Mouse (Mus musculus) midbrain, embryonic 15.5 days (tissue): Measurements from ENCODE around the gene Amd1. TPM values are rescaled to one million over a fixed set of nuclear protein-coding genes. Genes with fewer than 3 reads are reported as not detected.

ENCODE experiments used
- ATAC-seq: fragments of 200-750 bp; cut with Nextera tagmentation; replicated peaks from 2 replicates; pipeline ENCODE4 v1.8.0; 2017; ENCODE audit warnings: moderate TSS enrichment
- H3K27ac ChIP-seq: fragments of 300-500 bp; sonication (generic); 2 replicates; pipeline ENCODE4 v1.5.1; 2015; ENCODE audit warnings: mild to moderate bottlenecking, inconsistent platforms
- H3K27me3 ChIP-seq: fragments of 300-500 bp; sonication (generic); replicated peaks from 2 replicates; pipeline ENCODE4 v1.6.1; 2015; ENCODE audit warnings: inconsistent platforms
- H3K36me3 ChIP-seq: fragments of 300-500 bp; sonication (generic); replicated peaks from 2 replicates; pipeline ENCODE4 v1.6.1; 2015; ENCODE audit warnings: inconsistent platforms
- H3K4me1 ChIP-seq: fragments of 300-500 bp; sonication (generic); 2 replicates; pipeline ENCODE4 v1.6.1; 2015; ENCODE audit warnings: inconsistent platforms
- H3K4me2 ChIP-seq: fragments of 300-500 bp; sonication (generic); 2 replicates; pipeline ENCODE4 v1.6.1; 2015; ENCODE audit warnings: inconsistent platforms, mild to moderate bottlenecking, moderate library complexity
- H3K4me3 ChIP-seq: fragments of 300-500 bp; sonication (generic); 2 replicates; pipeline ENCODE4 v1.5.1; 2015; ENCODE audit warnings: mild to moderate bottlenecking, inconsistent platforms
- H3K9ac ChIP-seq: fragments of 300-500 bp; sonication (generic); 2 replicates; pipeline ENCODE4 v1.6.1; 2015; ENCODE audit warnings: mild to moderate bottlenecking, inconsistent platforms
- H3K9me3 ChIP-seq: fragments of 300-500 bp; sonication (generic); 2 replicates; pipeline ENCODE4 v1.6.1; 2016; ENCODE audit warnings: inconsistent platforms
- WGBS: fragments of 180-500 bp; shearing (Covaris S2); methylation state at CpG from one replicate; pipeline ENCODE4 v1.1.7; 2015; ENCODE audit warnings: mixed read lengths; 5-methylcytosine and 5-hydroxymethylcytosine counted together
- polyA plus RNA-seq: library from polyadenylated mRNA; unstranded; fragments of >200 nt; fragmentation: Nextera tagmentation; extraction: Ambion mirVana; gene quantifications from 2 replicates; pipeline ENCODE4 v1.2.1, GENCODE M21; 2015

Amd1 gene
- polyA plus RNA-seq, result 37.1 and 42.1 TPM in 2 replicates

DNA sequence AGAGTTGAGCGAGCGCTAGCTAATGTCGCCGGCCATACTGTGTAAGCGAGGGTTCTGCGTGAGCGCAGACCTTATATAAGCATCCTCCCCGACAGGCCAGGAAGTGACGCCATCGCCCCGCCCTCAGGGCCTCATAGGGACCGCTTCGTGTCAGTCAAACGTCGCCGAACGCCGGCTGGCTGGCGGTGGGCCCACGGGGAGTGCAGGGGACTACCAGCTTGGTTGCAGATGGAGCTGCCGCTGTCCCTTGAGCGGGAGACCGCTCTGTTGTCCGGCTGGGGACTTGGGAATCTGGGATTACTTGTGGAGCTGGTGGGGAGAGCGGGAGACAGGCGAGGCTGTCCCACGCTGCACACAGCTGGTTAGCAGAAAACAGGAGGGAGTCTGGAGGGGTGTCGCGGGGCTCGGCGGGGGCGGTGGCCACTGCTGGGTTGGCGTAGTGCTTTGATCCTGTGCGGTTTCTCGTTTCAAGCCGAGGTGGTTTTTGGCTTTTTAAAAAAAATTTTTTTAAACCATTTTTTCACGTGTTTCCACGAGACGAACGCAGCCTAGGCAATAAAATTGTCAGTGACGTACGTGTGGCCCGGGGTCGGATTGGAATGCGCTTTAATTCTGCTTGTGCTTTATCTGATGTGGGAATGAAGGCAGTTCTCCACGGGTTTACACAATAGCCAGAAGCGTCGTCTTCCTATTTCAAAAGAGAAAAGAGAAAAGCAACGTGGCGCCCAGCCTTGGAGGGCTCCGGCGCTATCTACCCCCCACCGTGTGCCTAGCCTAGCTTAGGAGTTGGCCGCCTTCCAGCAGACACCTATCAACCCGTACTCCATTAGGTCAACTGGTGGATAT is at the start of gene Amd1:
Gene Amd1 (minus strand): TSS at position 47 of the 846 bp plus-strand sequence.
- ATAC-seq, result peak; percentile 98
- peak within 1 kb of the TSS; percentile 96 for H3K4me3 ChIP-seq
- under 1% methylated on average over 55 of the region's 55 CpGs for WGBS
- H3K9ac ChIP-seq, result peak within 1 kb of the TSS; percentile 81
- peak within 1 kb of the TSS; percentile 97 for H3K27ac ChIP-seq
- H3K9me3 ChIP-seq, result no peaks in the 10 kb centered on the region
- H3K4me1 ChIP-seq, result peaks cover 16% of the 10 kb centered on the region
- no peaks in the 10 kb centered on the region for H3K27me3 ChIP-seq
- peak within 1 kb of the TSS; percentile 59 for H3K4me2 ChIP-seq
- H3K36me3 ChIP-seq, result no peaks in the 10 kb centered on the region

- H3K27ac ChIP-seq, result no peak overlapping the region
- WGBS, result 46% methylated on average over 4 of the region's 4 CpGs
- H3K4me3 ChIP-seq, result peak overlapping the region; percentile 91
- ATAC-seq, result no peak
- no peak overlapping the region for H3K9ac ChIP-seq
- H3K9me3 ChIP-seq, result no peaks in the 10 kb centered on the region
- H3K27me3 ChIP-seq, result no peaks in the 10 kb centered on the region
- H3K36me3 ChIP-seq, result no peaks in the 10 kb centered on the region
- H3K4me2 ChIP-seq, result peak overlapping the region; percentile 68
- peaks cover 23% of the 10 kb centered on the region for H3K4me1 ChIP-seq
Measured at GRCm38 (mm10) chr10:40351156-40351555, 49.2 kb upstream of the Amd1 start.

DNA sequence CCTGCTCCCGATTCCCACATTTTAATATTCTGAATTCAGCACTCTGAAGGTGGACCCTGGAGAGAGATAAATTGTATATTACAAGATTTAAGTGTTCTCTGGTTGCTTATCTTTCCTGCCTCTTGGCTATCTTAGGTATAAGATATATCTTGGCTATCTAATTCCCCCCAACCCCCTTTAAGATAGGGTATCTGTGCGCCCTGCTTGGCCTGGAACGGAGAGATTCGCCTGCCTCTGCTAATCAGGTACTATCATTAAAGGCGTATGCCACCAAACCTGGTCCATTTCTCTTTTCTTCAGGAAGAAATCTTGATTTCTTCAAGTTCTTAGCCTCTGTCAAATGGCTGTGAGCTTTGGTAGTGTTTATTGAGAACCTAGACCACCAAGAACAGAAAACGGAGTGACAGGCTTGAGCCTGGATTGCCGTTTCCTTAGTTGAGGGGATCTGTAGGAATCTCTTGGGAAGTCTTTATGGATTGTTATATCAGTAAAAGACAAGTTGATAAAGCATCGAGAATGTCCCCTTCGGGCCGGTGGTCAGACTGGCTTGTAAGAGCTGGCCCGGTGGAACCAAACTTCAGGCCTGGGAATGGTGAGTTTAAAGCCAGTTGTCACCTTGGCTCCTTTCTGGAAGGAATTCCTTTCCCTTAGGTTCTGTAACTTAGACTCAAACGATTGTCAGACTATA is 48.4 kb upstream of the Amd1 start:
- peaks cover 23% of the 10 kb centered on the region for H3K4me1 ChIP-seq
- no peaks in the 10 kb centered on the region for H3K36me3 ChIP-seq
- no peak for ATAC-seq
- H3K9ac ChIP-seq, result peak overlapping the region; percentile 84
- H3K27me3 ChIP-seq, result no peaks in the 10 kb centered on the region
- H3K27ac ChIP-seq, result peak overlapping the region; percentile 95; the same call in 1 of the 2 replicates
- WGBS, result 55% methylated on average over 12 of the region's 12 CpGs
- peak overlapping the region; percentile 91 for H3K4me3 ChIP-seq
- H3K9me3 ChIP-seq, result no peaks in the 10 kb centered on the region
- H3K4me2 ChIP-seq, result peak overlapping the region; percentile 68

- peak overlapping the region; percentile 68 for H3K4me2 ChIP-seq
- no peaks in the 10 kb centered on the region for H3K27me3 ChIP-seq
- peak overlapping the region; percentile 95 for H3K27ac ChIP-seq
- peak; percentile 53 for ATAC-seq
- peak overlapping the region; percentile 91 for H3K4me3 ChIP-seq
- under 1% methylated on average over 58 of the region's 62 CpGs for WGBS
- H3K36me3 ChIP-seq, result no peaks in the 10 kb centered on the region
- H3K9me3 ChIP-seq, result no peaks in the 10 kb centered on the region
- H3K4me1 ChIP-seq, result peaks cover 23% of the 10 kb centered on the region
- peak overlapping the region; percentile 84 for H3K9ac ChIP-seq
Measured at GRCm38 (mm10) chr10:40349631-40350177, 47.7 kb upstream of the Amd1 start.

- WGBS, result under 1% methylated on average over 67 of the region's 76 CpGs
- Histone ChIP-seq H3K9me3 (no peaks in the 10 kb centered on the region), H3K36me3 (no peaks in the 10 kb centered on the region), H3K4me2 (peak overlapping the region; percentile 68), H3K9ac (peak overlapping the region; percentile 84), H3K27ac (peak overlapping the region; percentile 95), H3K4me3 (peak overlapping the region; percentile 91), H3K4me1 (peaks cover 23% of the 10 kb centered on the region), H3K27me3 (no peaks in the 10 kb centered on the region)
- ATAC-seq, result peak; percentile 99
Measured at GRCm38 (mm10) chr10:40348566-40349536, 46.9 kb upstream of the Amd1 start.

- Histone ChIP-seq H3K4me2 (peak overlapping the region; percentile 64; the same call in 1 of the 2 replicates), H3K4me3 (no peak overlapping the region), H3K27ac (no peak overlapping the region), H3K27me3 (no peaks in the 10 kb centered on the region), H3K36me3 (no peaks in the 10 kb centered on the region), H3K4me1 (peaks cover 23% of the 10 kb centered on the region), H3K9me3 (no peaks in the 10 kb centered on the region), H3K9ac (no peak overlapping the region)
- ATAC-seq, result no peak
- 76% methylated on average over 9 of the region's 9 CpGs for WGBS
Measured at GRCm38 (mm10) chr10:40347461-40347954, 45.5 kb upstream of the Amd1 start.

DNA sequence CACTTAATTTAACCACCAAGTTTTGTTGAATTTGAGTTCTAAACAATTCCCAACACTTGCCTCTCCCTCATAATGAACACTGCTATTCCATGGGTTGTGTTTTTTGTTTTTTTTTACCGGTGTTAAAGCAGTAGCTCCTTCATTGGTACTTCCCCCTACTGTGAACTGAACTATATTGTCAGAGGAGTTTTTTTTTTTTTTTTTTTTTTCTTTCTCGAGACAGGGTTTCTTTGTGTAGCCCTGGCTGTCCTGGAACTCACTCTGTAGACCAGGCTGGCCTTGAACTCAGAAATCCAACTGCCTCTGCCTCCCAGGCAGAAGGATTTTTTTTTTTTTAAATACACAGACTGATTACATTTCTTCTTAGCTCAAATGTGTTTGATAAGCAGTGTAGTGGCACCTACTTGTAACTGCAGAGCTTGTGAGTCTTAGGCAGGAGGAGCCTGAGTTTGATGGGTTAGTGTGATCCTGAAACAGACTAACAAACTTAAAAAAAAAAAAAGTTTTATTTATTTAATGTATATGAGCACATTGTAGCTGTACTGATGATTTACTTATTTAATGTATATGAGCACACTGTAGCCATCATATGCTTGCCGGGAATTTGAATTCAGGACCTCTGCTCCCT is 44.9 kb upstream of the Amd1 start:
- Histone ChIP-seq H3K4me2 (no peak overlapping the region), H3K36me3 (no peaks in the 10 kb centered on the region), H3K4me1 (peaks cover 23% of the 10 kb centered on the region), H3K27me3 (no peaks in the 10 kb centered on the region), H3K4me3 (no peak overlapping the region), H3K27ac (no peak overlapping the region), H3K9ac (no peak overlapping the region), H3K9me3 (no peaks in the 10 kb centered on the region)
- 85% methylated on average over 3 of the region's 3 CpGs for WGBS
- no peak for ATAC-seq

- Histone ChIP-seq H3K4me2 (no peak overlapping the region), H3K36me3 (no peaks in the 10 kb centered on the region), H3K9me3 (no peaks in the 10 kb centered on the region), H3K27ac (no peak overlapping the region), H3K9ac (no peak overlapping the region), H3K4me1 (no peaks in the 10 kb centered on the region), H3K27me3 (no peaks in the 10 kb centered on the region), H3K4me3 (no peak overlapping the region)
- WGBS, result 77% methylated on average over 4 of the region's 4 CpGs
- ATAC-seq, result no peak
Measured at GRCm38 (mm10) chr10:40342036-40342435, 40.0 kb upstream of the Amd1 start.

- no peak within 1 kb of the TSS for H3K9ac ChIP-seq
- no peak within 1 kb of the TSS for H3K4me2 ChIP-seq
- no peak within 1 kb of the TSS for H3K27ac ChIP-seq
- H3K9me3 ChIP-seq, result no peaks in the 10 kb centered on the region
- no peaks in the 10 kb centered on the region for H3K27me3 ChIP-seq
- ATAC-seq, result no peak
- H3K36me3 ChIP-seq, result no peaks in the 10 kb centered on the region
- no peak within 1 kb of the TSS for H3K4me3 ChIP-seq
- 48% methylated on average over 13 of the region's 13 CpGs for WGBS
- no peaks in the 10 kb centered on the region for H3K4me1 ChIP-seq
Measured at GRCm38 (mm10) chr10:40339351-40339964, 37.5 kb upstream of the Amd1 start, which contains the start of gene Cdk19. TSS of gene Cdk19 (plus strand) at chr10:40339564.

DNA sequence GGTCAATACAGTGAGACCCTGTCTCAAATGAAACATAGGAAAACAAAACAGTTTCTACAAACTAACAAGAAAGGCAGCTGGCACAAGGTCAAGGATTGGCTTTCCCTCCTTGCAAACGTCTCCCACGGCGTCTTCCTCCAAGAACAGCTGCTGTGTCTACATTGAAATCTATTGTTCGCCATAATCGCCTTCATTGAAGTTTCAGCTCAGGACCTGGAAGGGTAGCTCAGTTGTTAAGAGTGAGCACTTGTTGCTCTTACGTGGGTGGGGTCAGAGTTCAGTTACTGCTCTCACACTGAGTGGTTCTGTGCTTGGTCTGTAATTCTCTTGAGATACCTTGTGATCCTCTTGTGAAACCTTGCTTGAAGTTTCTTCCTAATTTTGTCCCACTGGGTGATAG is 30.9 kb upstream of the Amd1 start:
- Histone ChIP-seq H3K4me3 (no peak overlapping the region), H3K4me2 (no peak overlapping the region), H3K36me3 (no peaks in the 10 kb centered on the region), H3K4me1 (no peaks in the 10 kb centered on the region), H3K9ac (no peak overlapping the region), H3K27ac (no peak overlapping the region), H3K9me3 (no peaks in the 10 kb centered on the region), H3K27me3 (no peaks in the 10 kb centered on the region)
- WGBS, result 65% methylated on average over 6 of the region's 6 CpGs
- ATAC-seq, result no peak

DNA sequence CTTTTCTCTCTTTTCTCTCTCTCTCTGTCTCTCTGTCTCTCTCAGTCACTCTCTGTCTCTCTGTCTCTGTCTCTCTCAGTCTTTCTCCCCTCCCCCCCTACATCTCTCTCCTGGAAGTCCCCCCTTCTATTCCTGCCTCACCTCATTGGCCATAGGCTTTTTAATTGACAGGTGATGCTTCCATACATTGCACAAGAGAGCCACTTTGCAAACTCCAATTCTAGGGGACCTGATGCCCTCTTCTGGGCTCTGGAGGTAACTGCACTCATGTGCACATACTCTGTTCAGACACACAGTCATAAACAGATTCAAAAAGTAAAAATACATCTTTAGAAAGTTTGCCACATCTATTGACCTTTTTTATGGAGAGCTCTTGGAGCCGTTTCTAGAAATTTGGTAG is 28.3 kb upstream of the Amd1 start:
- H3K27me3 ChIP-seq, result no peaks in the 10 kb centered on the region
- H3K4me3 ChIP-seq, result no peak overlapping the region
- WGBS, result 89% methylated on average over 1 of the region's 1 CpGs
- H3K9me3 ChIP-seq, result no peaks in the 10 kb centered on the region
- ATAC-seq, result no peak
- no peaks in the 10 kb centered on the region for H3K4me1 ChIP-seq
- no peak overlapping the region for H3K27ac ChIP-seq
- H3K4me2 ChIP-seq, result no peak overlapping the region
- H3K36me3 ChIP-seq, result no peaks in the 10 kb centered on the region
- H3K9ac ChIP-seq, result no peak overlapping the region
